Comparison of ENCODE assay signal across 9 mouse cellular contexts in the genomic region with DNA sequence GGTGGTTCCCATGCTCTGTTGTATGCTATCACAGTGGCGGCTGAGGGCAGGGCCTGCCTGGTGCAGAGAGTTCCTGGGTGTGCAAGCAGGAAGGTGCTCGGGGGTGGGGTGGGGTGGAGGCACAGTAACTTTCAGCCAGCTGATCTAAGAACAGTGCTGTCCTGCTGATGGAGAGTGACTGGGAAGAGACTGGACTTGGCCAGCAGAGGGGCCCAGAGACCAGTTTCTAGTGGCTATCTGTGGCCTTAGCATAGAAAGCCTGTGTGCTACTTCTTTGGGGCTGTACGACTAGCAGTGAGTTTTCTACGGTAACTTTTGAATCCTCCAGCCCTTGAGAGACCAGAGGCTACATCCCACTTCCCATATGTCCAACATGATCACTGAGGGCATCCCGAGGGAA. TPM values are rescaled to one million over a fixed set of nuclear protein-coding genes. Genes with fewer than 3 reads are reported as not detected.
DNase-seq lines count a peak whose midpoint lies in the region; ATAC-seq and TF ChIP-seq lines count a peak whose summit lies in the region.
"Had no signal": no experiment of that assay in that cellular context is flagged by ENCODE, and none has a peak within 500 bp of the region (broad histone marks: within the 10 kb centered on the region; RNA-seq: fewer than 3 reads in every experiment).

No protein-coding gene starts in this region.

- no peak overlapping the region for H3K4me3 ChIP-seq in cortical plate, adult 2 months (ENCODE audit: insufficient read depth, low read length)
- H3K4me3 ChIP-seq in heart, postnatal 0 days (ENCODE audit: low read depth, low read length): no peak overlapping the region
- H3K4me3 ChIP-seq in midbrain, postnatal 0 days (ENCODE audit: low read depth, low read length): no peak overlapping the region

- no peaks in the 10 kb centered on the region for H3K9me3 ChIP-seq in heart, postnatal 0 days (replicated peaks; ENCODE audit: control insufficient read depth, low read length)
- H3K9me3 ChIP-seq in midbrain, postnatal 0 days (ENCODE audit: low read length): no peaks in the 10 kb centered on the region

- intact Hi-C loops in left cerebral cortex, postnatal 14 days (cut with DNase I): no loop called here

- ATAC-seq in heart, postnatal 0 days (ENCODE audit: insufficient read depth, low read depth): peak; percentile 74
- peak; percentile 66; the same call in 1 of the 2 replicates for ATAC-seq in midbrain, postnatal 0 days (ENCODE audit: low FRiP score)
- ATAC-seq in inflammation-experienced regulatory T-cells, adult 6 months: no peak

- H3K9ac ChIP-seq in heart, postnatal 0 days (replicated peaks; ENCODE audit: low read depth, low read length): no peak overlapping the region
- no peak overlapping the region for H3K9ac ChIP-seq in midbrain, postnatal 0 days (replicated peaks; ENCODE audit: low read length, poor library complexity, severe bottlenecking)

- H3K4me2 ChIP-seq in heart, postnatal 0 days (ENCODE audit: low read depth, low read length): no peak overlapping the region
- H3K4me2 ChIP-seq in midbrain, postnatal 0 days (ENCODE audit: low read depth, low read length, poor library complexity, severe bottlenecking): no peak overlapping the region

- H3K27ac ChIP-seq in cortical plate, adult 2 months (ENCODE audit: insufficient read depth, low read length): no peak overlapping the region
- H3K27ac ChIP-seq in heart, postnatal 0 days (ENCODE audit: low read depth): no peak overlapping the region
- H3K27ac ChIP-seq in midbrain, postnatal 0 days (ENCODE audit: low read depth, low read length): no peak overlapping the region

- TF ChIP-seq CTCF in cortical plate, adult 2 months (IDR thresholded peaks at IDR 0.05; ENCODE audit: extremely low read depth, insufficient read depth, low read length): peak; percentile 59
- peak; percentile 66 for TF ChIP-seq CTCF in heart, postnatal 0 days (IDR thresholded peaks at IDR 0.05; ENCODE audit: low read depth)
- TF ChIP-seq CTCF in midbrain, postnatal 0 days (IDR thresholded peaks at IDR 0.05): peak; percentile 73

- H3K4me1 ChIP-seq in cortical plate, adult 2 months (ENCODE audit: control insufficient read depth, insufficient read depth, low read length): peaks cover 3% of the 10 kb centered on the region; the same call in 1 of the 2 replicates
- no peaks in the 10 kb centered on the region for H3K4me1 ChIP-seq in heart, postnatal 0 days (ENCODE audit: control insufficient read depth, insufficient read depth)
- no peaks in the 10 kb centered on the region for H3K4me1 ChIP-seq in midbrain, postnatal 0 days (ENCODE audit: insufficient read depth, low read length)

- WGBS in heart, postnatal 0 days: 41% methylated on average over 5 of the region's 5 CpGs
- 40% methylated on average over 5 of the region's 5 CpGs for WGBS in midbrain, postnatal 0 days

- 0 out of 2 replicates have a peak, but pooled peaks cover 9% of the 10 kb centered on the region for H3K27me3 ChIP-seq in heart, postnatal 0 days (ENCODE audit: control insufficient read depth, insufficient read depth, low read length)
- H3K27me3 ChIP-seq in midbrain, postnatal 0 days (ENCODE audit: insufficient read depth, low read length): no peaks in the 10 kb centered on the region

- no peaks in the 10 kb centered on the region for H3K36me3 ChIP-seq in heart, postnatal 0 days (replicated peaks; ENCODE audit: control insufficient read depth, insufficient read depth, low read length)
- H3K36me3 ChIP-seq in midbrain, postnatal 0 days (ENCODE audit: insufficient read depth, low read length): no peaks in the 10 kb centered on the region

- TF ChIP-seq POLR2A in cortical plate, adult 2 months (IDR thresholded peaks at IDR 0.05; ENCODE audit: extremely low read depth, insufficient read depth, low read length): no peak

- peak; percentile 31 for DNase-seq in ovary, postnatal 36 days (ENCODE audit: low spot score)
- DNase-seq in ovary, postnatal 10 days (ENCODE audit: low spot score): no peak
- DNase-seq in heart, postnatal 0 days (ENCODE audit: low spot score): peak; percentile 34
- DNase-seq in left cerebral cortex, postnatal 14 days (ENCODE audit: low spot score in 2 of 2): peak; percentile 50 to 54
- peak; percentile 73 for DNase-seq in midbrain, postnatal 0 days (ENCODE audit: low spot score)
- no peak for DNase-seq in gastrocnemius, adult 18-20 months (ENCODE audit: low spot score)

- no peak for TF ChIP-seq EP300 in heart, postnatal 0 days (IDR thresholded peaks at IDR 0.05; ENCODE audit: low read depth)

RNA-seq across cellular contexts. Expression of gene Noxa1, which starts 4.0 kb away (rescaled TPM):
- polyA plus RNA-seq in cortical plate, adult 2 months (2012; rRNA removed): not detected in 2 replicates
- not detected in 2 replicates for total RNA-seq in heart, postnatal 0 days (2014; rRNA removed; ENCODE audit: low replicate concordance)
- not detected in 2 replicates for polyA plus RNA-seq in heart, postnatal 0 days (2015; fragmentation: Nextera tagmentation; extraction: Ambion mirVana)
- total RNA-seq in left cerebral cortex, postnatal 14 days (2021): not detected
- total RNA-seq in midbrain, postnatal 0 days (2014; rRNA removed): not detected in 2 replicates
- not detected in 2 replicates for polyA plus RNA-seq in midbrain, postnatal 0 days (2015; fragmentation: Nextera tagmentation; extraction: Ambion mirVana)
- 1 to 10 TPM in 2 of 3 experiments, under 1 TPM in 1; 0.68 to 4.2 (median 4.2) TPM for polyA plus RNA-seq in inflammation-experienced regulatory T-cells, adult 6 months (2017; shearing (Covaris generic))
- total RNA-seq in gastrocnemius, adult 18-20 months (2021): not detected
- total RNA-seq: layer of hippocampus, postnatal 25 days had no signal

RNA-seq across cellular contexts. Expression of gene Entpd8, which starts 18.9 kb away (rescaled TPM):
- not detected in 2 replicates for polyA plus RNA-seq in cortical plate, adult 2 months (2012; rRNA removed)
- total RNA-seq in heart, postnatal 0 days (2014; rRNA removed; ENCODE audit: low replicate concordance): not detected in 2 replicates
- polyA plus RNA-seq in heart, postnatal 0 days (2015; fragmentation: Nextera tagmentation; extraction: Ambion mirVana): not detected in 2 replicates
- not detected for total RNA-seq in left cerebral cortex, postnatal 14 days (2021)
- total RNA-seq in midbrain, postnatal 0 days (2014; rRNA removed): not detected in 2 replicates
- polyA plus RNA-seq in midbrain, postnatal 0 days (2015; fragmentation: Nextera tagmentation; extraction: Ambion mirVana): not detected in 2 replicates
- polyA plus RNA-seq in inflammation-experienced regulatory T-cells, adult 6 months (2017; shearing (Covaris generic)): under 1 TPM in 1 of 3 experiments, not detected in 2; 0.90 TPM
- not detected for total RNA-seq in gastrocnemius, adult 18-20 months (2021)
- total RNA-seq: layer of hippocampus, postnatal 25 days had no signal

RNA-seq across cellular contexts. Expression of gene Nsmf, which starts 44.8 kb away (rescaled TPM):
- 724 and 838 TPM in 2 replicates for polyA plus RNA-seq in cortical plate, adult 2 months (2012; rRNA removed)
- total RNA-seq in heart, postnatal 0 days (2014; rRNA removed; ENCODE audit: low replicate concordance): 68.3 and 86.7 TPM in 2 replicates
- 33.5 and 36.0 TPM in 2 replicates for polyA plus RNA-seq in heart, postnatal 0 days (2015; fragmentation: Nextera tagmentation; extraction: Ambion mirVana)
- total RNA-seq in left cerebral cortex, postnatal 14 days (2021): 100 to 1,000 TPM; 565 to 580 TPM
- total RNA-seq in midbrain, postnatal 0 days (2014; rRNA removed): 266 and 278 TPM in 2 replicates
- polyA plus RNA-seq in midbrain, postnatal 0 days (2015; fragmentation: Nextera tagmentation; extraction: Ambion mirVana): 182 and 187 TPM in 2 replicates
- polyA plus RNA-seq in inflammation-experienced regulatory T-cells, adult 6 months (2017; shearing (Covaris generic)): 10 to 100 TPM; 11.3 to 20.4 (median 11.4) TPM
- 10 to 100 TPM in 1 of 2 experiments, 1 to 10 TPM in 1; 8.8 to 10.5 TPM for total RNA-seq in gastrocnemius, adult 18-20 months (2021)

Comparison
In these comparisons a context has a peak if more than half of its experiments do, and no peak if none do; other contexts are left out.
1. DNase-seq: peak in ovary, postnatal 36 days (single experiment), heart, postnatal 0 days (single experiment), left cerebral cortex, postnatal 14 days (2 of 2) and midbrain, postnatal 0 days (single experiment); none in ovary, postnatal 10 days (single experiment) and gastrocnemius, adult 18-20 months (single experiment).
2. Peak in every context shown above with its lines, with median percentiles within 50 percentile points of each other: CTCF ChIP-seq.